Mouse (Mus musculus) hindbrain, embryonic 16.5 days (tissue): ENCODE results near the gene Cfi. TPM values are rescaled to one million over a fixed set of nuclear protein-coding genes. Genes with fewer than 3 reads are reported as not detected.

Experiments
- ATAC-seq: fragments of 200-750 bp; cut with Nextera tagmentation; 2 replicates; pipeline ENCODE4 v1.8.0; 2017; ENCODE audit warnings: moderate TSS enrichment, moderate library complexity
- H3K27ac ChIP-seq: fragments of 300-500 bp; sonication (generic); 2 replicates; pipeline ENCODE4 v1.5.1; 2014; ENCODE audit warnings: low read depth, mild to moderate bottlenecking, control low read depth, low read length, moderate library complexity
- H3K27me3 ChIP-seq: fragments of 300-500 bp; sonication (generic); replicated peaks from 2 replicates; pipeline ENCODE4 v1.6.1; 2014; ENCODE audit warnings: low read length; ENCODE audit not compliant: control insufficient read depth, insufficient read depth
- H3K36me3 ChIP-seq: fragments of 300-500 bp; sonication (generic); 2 replicates; pipeline ENCODE4 v1.6.1; 2014; ENCODE audit warnings: mild to moderate bottlenecking, low read length, moderate library complexity, mixed read lengths; ENCODE audit not compliant: control insufficient read depth, insufficient read depth
- H3K4me1 ChIP-seq: fragments of 300-500 bp; sonication (generic); 2 replicates; pipeline ENCODE4 v1.6.1; 2014; ENCODE audit warnings: low read depth, low read length; ENCODE audit not compliant: control insufficient read depth, insufficient read depth
- H3K4me2 ChIP-seq: fragments of 300-500 bp; sonication (generic); 2 replicates; pipeline ENCODE4 v1.6.1; 2014; ENCODE audit warnings: mild to moderate bottlenecking, low read length, control low read depth, moderate library complexity
- H3K4me3 ChIP-seq: fragments of 300-500 bp; sonication (generic); 2 replicates; pipeline ENCODE4 v1.5.1; 2014; ENCODE audit warnings: mild to moderate bottlenecking, low read length, control low read depth, moderate library complexity
- H3K9ac ChIP-seq: fragments of 300-500 bp; sonication (generic); 2 replicates; pipeline ENCODE4 v1.6.1; 2014; ENCODE audit warnings: low read depth, mild to moderate bottlenecking, control low read depth, low read length, moderate library complexity
- H3K9me3 ChIP-seq: fragments of 300-500 bp; sonication (generic); 2 replicates; pipeline ENCODE4 v1.6.1; 2014; ENCODE audit warnings: mild to moderate bottlenecking, low read length, moderate library complexity; ENCODE audit not compliant: control insufficient read depth
- WGBS: fragments of 180-500 bp; shearing (Covaris S2); extraction: QIAGEN DNeasy Blood & Tissue Kit; methylation state at CpG from one replicate; pipeline ENCODE4 v1.1.7; 2014; 5-methylcytosine and 5-hydroxymethylcytosine counted together
- polyA plus RNA-seq: library from polyadenylated mRNA; unstranded; fragments of >200 nt; fragmentation: Nextera tagmentation; extraction: Ambion mirVana; gene quantifications from 2 replicates; pipeline ENCODE4 v1.2.1, GENCODE M21; 2015

The Cfi gene
- polyA plus RNA-seq, 1 experiment from 2014 or later: 0.53 TPM

DNA sequence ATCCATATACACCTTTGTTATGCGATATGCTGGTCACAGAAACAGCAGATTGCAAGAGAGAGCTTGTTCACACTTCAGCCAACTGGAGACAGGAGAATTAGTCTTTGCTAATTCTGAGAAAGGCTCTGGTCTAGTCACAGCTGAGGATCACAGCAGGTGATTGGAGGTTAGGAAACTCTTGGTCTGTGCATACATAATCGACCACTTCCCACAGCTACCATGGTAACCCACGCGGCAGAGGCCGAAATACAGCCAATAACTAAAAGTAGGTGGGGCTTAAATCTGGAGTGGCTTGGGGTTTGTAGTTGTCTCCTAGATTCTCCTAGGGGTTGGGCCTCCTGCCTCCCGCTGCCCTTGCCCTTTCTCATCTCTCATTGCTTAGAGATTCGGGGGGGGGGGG, 2.3 kb downstream of the Cfi start:
- Histone ChIP-seq H3K36me3 (no peaks in the 10 kb centered on the region), H3K9ac (no peak overlapping the region), H3K9me3 (no peaks in the 10 kb centered on the region), H3K27ac (no peak overlapping the region), H3K27me3 (no peaks in the 10 kb centered on the region), H3K4me2 (no peak overlapping the region), H3K4me3 (no peak overlapping the region), H3K4me1 (no peaks in the 10 kb centered on the region)
- WGBS: 30% methylated on average over 7 of the region's 7 CpGs
- no peak for ATAC-seq

DNA sequence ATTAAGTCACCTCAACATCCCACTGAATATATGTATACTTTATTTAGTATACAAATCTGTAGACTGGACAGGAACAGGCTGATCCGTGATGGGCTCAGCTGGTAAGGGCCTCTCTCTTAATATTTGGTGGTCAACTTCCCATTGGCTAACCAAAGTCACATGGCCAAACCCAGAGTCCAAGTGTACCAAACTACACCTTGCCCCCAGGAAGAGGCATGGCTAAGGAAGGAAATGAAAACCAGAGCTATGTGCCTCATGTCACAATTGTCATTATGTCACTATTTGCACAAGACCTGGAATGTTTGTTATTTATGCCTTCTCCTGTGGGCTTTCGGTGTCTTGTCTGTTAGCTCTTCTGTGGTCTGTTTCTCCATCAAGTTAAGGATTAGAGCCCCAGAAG, 10.2 kb downstream of the Cfi start:
- WGBS: 86% methylated on average over 2 of the region's 2 CpGs
- H3K4me3 ChIP-seq: no peak overlapping the region
- H3K4me2 ChIP-seq: no peak overlapping the region
- no peaks in the 10 kb centered on the region for H3K36me3 ChIP-seq
- no peak overlapping the region for H3K9ac ChIP-seq
- H3K27me3 ChIP-seq: no peaks in the 10 kb centered on the region
- H3K27ac ChIP-seq: no peak overlapping the region
- H3K4me1 ChIP-seq: no peaks in the 10 kb centered on the region
- ATAC-seq: no peak
- H3K9me3 ChIP-seq: no peaks in the 10 kb centered on the region

DNA sequence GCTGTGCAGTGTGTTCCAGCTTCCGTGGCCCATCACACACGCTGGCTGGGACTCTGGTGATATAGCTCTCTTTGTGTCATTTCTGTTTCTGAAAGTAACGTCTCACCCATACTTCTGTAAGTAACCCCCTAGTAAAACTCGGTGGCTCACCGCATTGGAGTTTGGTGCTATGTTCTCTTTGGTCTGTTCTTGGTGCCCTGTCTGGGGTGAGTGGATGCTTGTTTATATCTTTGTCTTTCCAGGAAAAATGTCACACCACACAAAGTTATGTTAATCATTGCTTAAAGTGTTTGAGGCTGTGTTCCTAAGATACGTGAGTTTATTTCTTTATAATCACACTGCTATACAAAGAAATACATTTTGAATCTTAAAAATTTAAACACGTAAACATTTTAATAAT, 11.2 kb downstream of the Cfi start:
- H3K27ac ChIP-seq: no peak overlapping the region
- no peaks in the 10 kb centered on the region for H3K9me3 ChIP-seq
- H3K9ac ChIP-seq: no peak overlapping the region
- H3K4me3 ChIP-seq: no peak overlapping the region
- H3K27me3 ChIP-seq: no peaks in the 10 kb centered on the region
- H3K36me3 ChIP-seq: no peaks in the 10 kb centered on the region
- no peaks in the 10 kb centered on the region for H3K4me1 ChIP-seq
- ATAC-seq: no peak
- no peak overlapping the region for H3K4me2 ChIP-seq
- WGBS: 88% methylated on average over 7 of the region's 7 CpGs

DNA sequence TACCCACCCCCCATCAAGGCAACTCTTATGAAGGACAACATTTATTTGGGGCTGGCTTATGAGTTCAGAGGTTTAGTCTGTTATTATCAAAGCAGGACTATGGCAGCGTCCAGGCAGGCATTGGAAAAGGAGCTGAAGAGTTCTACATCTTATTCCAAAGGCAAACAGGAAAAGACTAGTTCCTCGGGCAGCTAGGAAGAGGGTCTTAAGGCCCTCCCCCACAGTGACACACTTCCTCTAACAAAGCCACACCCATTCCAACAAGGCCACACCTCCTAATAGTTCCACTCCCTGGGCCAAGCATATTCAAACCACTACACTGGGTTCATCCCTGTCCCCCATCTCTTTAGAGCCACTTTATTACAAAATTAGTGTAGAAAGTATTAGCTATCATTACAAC, 26.9 kb downstream of the Cfi start:
- no peaks in the 10 kb centered on the region for H3K36me3 ChIP-seq
- no peaks in the 10 kb centered on the region for H3K27me3 ChIP-seq
- H3K4me1 ChIP-seq: no peaks in the 10 kb centered on the region
- H3K27ac ChIP-seq: no peak overlapping the region
- H3K9me3 ChIP-seq: peaks cover 2% of the 10 kb centered on the region; the same call in 1 of the 2 replicates
- H3K4me2 ChIP-seq: no peak overlapping the region
- ATAC-seq: no peak
- WGBS: 84% methylated on average over 2 of the region's 2 CpGs
- no peak overlapping the region for H3K4me3 ChIP-seq
- H3K9ac ChIP-seq: no peak overlapping the region

DNA sequence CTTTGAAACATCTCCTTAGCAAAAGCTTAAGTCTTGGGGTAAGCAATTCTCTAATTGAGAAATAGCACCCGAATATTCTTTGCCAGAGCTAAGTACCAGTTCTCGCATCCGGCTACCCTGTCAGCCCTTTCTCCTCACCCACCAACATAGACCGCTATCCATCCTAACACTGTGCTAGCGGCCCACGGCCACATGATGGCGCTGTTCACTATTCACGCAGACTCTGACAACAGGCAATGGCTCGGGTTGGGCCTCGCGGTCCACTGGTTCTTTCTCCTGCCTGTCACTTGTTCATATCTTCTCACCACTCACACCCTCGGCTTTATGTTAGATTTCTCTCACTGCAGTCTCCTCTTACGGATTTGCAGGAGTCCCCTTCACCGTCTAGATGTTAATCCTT, 28.0 kb downstream of the Cfi start:
- H3K4me2 ChIP-seq: no peak overlapping the region
- WGBS: 55% methylated on average over 14 of the region's 14 CpGs
- H3K36me3 ChIP-seq: no peaks in the 10 kb centered on the region
- no peak overlapping the region for H3K4me3 ChIP-seq
- no peaks in the 10 kb centered on the region for H3K4me1 ChIP-seq
- no peak overlapping the region for H3K27ac ChIP-seq
- H3K27me3 ChIP-seq: no peaks in the 10 kb centered on the region
- H3K9ac ChIP-seq: no peak overlapping the region
- H3K9me3 ChIP-seq: no peaks in the 10 kb centered on the region
- no peak for ATAC-seq

DNA sequence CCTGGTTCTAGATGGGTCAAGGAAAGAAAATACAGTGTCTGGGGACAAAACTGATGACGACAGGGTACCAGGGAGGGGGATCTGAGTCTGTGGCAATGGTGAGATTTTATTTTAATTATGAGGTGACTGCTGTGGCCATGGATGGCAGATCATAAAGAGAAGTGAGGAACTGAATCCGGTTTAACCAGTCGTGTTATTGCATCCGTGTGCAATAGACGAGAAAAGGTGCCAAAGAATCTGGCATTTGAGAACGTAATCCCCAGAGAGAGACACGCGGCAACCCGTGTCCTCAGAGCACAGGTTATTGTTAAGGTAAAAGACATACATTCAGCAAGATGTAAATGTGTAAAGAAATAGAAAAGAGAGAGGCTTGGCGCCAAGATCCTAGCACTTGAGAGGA, 41.6 kb downstream of the Cfi start:
- 89% methylated on average over 10 of the region's 10 CpGs for WGBS
- Histone ChIP-seq H3K4me3 (no peak overlapping the region), H3K9ac (no peak overlapping the region), H3K4me1 (peaks cover 9% of the 10 kb centered on the region), H3K27me3 (no peaks in the 10 kb centered on the region), H3K9me3 (no peaks in the 10 kb centered on the region), H3K4me2 (no peak overlapping the region), H3K27ac (no peak overlapping the region), H3K36me3 (no peaks in the 10 kb centered on the region)
- no peak for ATAC-seq

DNA sequence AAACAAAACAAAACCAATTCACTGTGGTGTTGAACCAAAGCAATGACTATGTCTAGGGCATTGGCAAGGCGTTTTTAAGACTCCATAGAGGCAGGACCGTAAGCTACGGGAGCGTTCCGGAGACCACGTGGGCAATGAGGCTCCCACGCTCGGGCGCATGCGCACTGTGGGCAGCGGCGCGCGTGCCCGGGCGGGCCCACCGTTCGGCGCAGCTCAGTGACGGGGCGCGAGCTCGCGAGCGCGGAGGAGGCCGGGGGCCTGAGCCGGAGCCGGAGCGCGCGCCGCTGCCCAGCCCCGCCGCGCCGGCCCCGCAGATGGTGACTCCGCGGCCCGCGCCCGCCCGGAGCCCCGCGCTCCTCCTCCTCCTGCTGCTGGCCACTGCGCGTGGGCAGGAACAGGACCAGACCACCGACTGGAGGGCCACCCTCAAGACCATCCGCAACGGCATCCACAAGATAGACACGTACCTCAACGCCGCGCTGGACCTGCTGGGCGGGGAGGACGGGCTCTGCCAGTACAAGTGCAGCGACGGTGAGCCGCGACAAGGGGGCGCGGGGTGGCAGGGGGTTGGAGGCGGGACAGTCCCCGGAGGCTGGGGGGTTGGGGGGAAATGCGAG, 42.8 kb downstream of the Cfi start, which contains the start of gene Pla2g12a:
Gene Pla2g12a, plus strand, starts transcription at position 202 of the 617 bp plus-strand sequence.
- Histone ChIP-seq H3K9me3 (no peaks in the 10 kb centered on the region), H3K36me3 (no peaks in the 10 kb centered on the region), H3K4me1 (peaks cover 9% of the 10 kb centered on the region), H3K4me2 (peak within 1 kb of the TSS; percentile 87), H3K9ac (peak within 1 kb of the TSS; percentile 89), H3K4me3 (peak within 1 kb of the TSS; percentile 61), H3K27ac (peak within 1 kb of the TSS; percentile 88), H3K27me3 (no peaks in the 10 kb centered on the region)
- WGBS: under 1% methylated on average over 49 of the region's 66 CpGs
- ATAC-seq: peak; percentile 97

DNA sequence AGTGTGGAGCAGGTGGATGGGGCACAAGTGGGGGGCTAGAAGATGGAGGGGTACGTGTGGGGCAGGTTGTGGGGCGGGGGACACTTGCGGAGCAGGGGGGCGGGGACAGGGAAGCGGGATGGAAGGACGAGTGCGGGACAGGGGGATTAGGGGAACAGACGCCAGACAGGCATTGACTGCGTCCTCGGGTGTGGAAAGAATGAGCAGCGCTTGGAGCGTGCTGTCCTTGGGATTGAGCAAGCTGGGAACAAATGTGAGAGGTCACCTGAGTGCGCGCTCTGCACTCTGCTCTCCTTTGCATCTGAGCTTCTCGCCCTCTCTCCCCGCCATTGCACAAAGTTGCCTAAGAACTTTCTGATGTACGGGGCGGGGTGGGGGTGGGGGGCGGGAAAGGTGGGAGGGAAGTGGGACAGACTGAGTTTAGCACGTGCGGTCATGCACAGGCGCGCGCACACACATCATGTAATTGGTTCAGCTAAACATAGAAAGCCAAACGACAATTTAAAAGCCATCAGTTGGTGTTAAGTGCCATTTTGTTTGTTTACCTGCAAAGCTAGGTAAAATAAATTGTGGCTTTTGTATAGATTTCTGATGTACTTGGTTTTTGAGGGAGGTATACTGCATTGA, 43.6 kb downstream of the Cfi start:
- WGBS: under 1% methylated on average over 25 of the region's 25 CpGs
- peak overlapping the region; percentile 61 for H3K4me3 ChIP-seq
- H3K27ac ChIP-seq: peak overlapping the region; percentile 88

DNA sequence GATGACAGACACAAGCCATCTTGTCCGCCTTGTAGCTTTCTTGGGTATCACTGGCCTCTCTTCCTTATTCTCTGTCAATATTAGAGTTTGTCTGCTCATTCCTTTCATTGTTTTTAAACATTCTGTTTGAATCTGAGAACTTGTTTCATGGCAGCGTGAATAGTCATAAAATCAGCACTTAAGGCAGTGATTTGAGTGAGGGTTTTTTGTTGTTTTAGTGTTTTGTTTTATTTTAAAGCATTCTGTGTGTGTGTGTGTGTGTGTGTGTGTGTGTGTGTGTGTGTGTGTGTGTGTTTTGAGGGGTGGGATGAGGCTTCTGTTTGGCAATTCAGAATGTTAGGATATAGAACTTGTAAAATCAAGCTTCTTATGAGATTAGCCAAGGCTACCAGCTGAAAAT, 44.2 kb downstream of the Cfi start:
- Histone ChIP-seq H3K9me3 (no peaks in the 10 kb centered on the region), H3K27ac (no peak overlapping the region), H3K4me1 (peaks cover 9% of the 10 kb centered on the region), H3K4me2 (peak overlapping the region; percentile 87; the same call in 1 of the 2 replicates), H3K9ac (no peak overlapping the region), H3K36me3 (no peaks in the 10 kb centered on the region), H3K4me3 (no peak overlapping the region; the same call in 1 of the 2 replicates), H3K27me3 (no peaks in the 10 kb centered on the region)
- 71% methylated on average over 2 of the region's 2 CpGs for WGBS
- ATAC-seq: no peak

More for the DNA sequence above, 43.6 kb downstream of the Cfi start:
- H3K4me2 ChIP-seq: peak overlapping the region; percentile 87
- H3K4me1 ChIP-seq: peaks cover 9% of the 10 kb centered on the region
- H3K27me3 ChIP-seq: no peaks in the 10 kb centered on the region
- no peaks in the 10 kb centered on the region for H3K9me3 ChIP-seq
- H3K36me3 ChIP-seq: no peaks in the 10 kb centered on the region
- peak; percentile 61 for ATAC-seq
- H3K9ac ChIP-seq: peak overlapping the region; percentile 89
